Mouse (Mus musculus): ENCODE measurements around the gene Kcnj5. TPM values are rescaled to one million over a fixed set of nuclear protein-coding genes. Genes with fewer than 3 reads are reported as not detected.

Gene Kcnj5
- polyA plus RNA-seq, 1 experiment from 2014 or later: 2.2 TPM

GRCm38 (mm10) chr9:32369388-32369787 is 25.2 kb upstream of the Kcnj5 start:
- H3K4me2 ChIP-seq (replicated peaks; ENCODE audit: low read depth, low read length): no peak overlapping the region
- no peak overlapping the region for H3K27ac ChIP-seq (ENCODE audit: low read length)
- H3K9ac ChIP-seq (replicated peaks; ENCODE audit: low read length): no peak overlapping the region
- H3K4me1 ChIP-seq (ENCODE audit: insufficient read depth, low read length): no peaks in the 10 kb centered on the region
- no peak overlapping the region for H3K4me3 ChIP-seq (ENCODE audit: low read length)
- H3K36me3 ChIP-seq (ENCODE audit: insufficient read depth, low read length): no peaks in the 10 kb centered on the region
- WGBS: 55% methylated on average over 6 of the region's 6 CpGs
- ATAC-seq (ENCODE audit: low FRiP score, low TSS enrichment): peak; percentile 46; the same call in 1 of the 2 replicates
- H3K9me3 ChIP-seq (ENCODE audit: low read length): 0 out of 2 replicates have a peak, but pooled peaks cover 3% of the 10 kb centered on the region
- H3K27me3 ChIP-seq (ENCODE audit: insufficient read depth, low read length): no peaks in the 10 kb centered on the region

GRCm38 (mm10) chr9:32368812-32369211 is 24.7 kb upstream of the Kcnj5 start:
- H3K27ac ChIP-seq (ENCODE audit: low read length): no peak overlapping the region
- no peaks in the 10 kb centered on the region for H3K36me3 ChIP-seq (ENCODE audit: insufficient read depth, low read length)
- ATAC-seq (ENCODE audit: low FRiP score, low TSS enrichment): no peak
- H3K27me3 ChIP-seq (ENCODE audit: insufficient read depth, low read length): no peaks in the 10 kb centered on the region
- H3K9me3 ChIP-seq (ENCODE audit: low read length): 0 out of 2 replicates have a peak, but pooled peaks cover 3% of the 10 kb centered on the region
- no peak overlapping the region for H3K9ac ChIP-seq (replicated peaks; ENCODE audit: low read length)
- H3K4me2 ChIP-seq (replicated peaks; ENCODE audit: low read depth, low read length): no peak overlapping the region
- H3K4me3 ChIP-seq (ENCODE audit: low read length): no peak overlapping the region
- no peaks in the 10 kb centered on the region for H3K4me1 ChIP-seq (ENCODE audit: insufficient read depth, low read length)
- 37% methylated on average over 2 of the region's 2 CpGs for WGBS

- H3K9ac ChIP-seq (replicated peaks; ENCODE audit: low read length): no peak overlapping the region
- no peak overlapping the region for H3K27ac ChIP-seq (ENCODE audit: low read length)
- no peaks in the 10 kb centered on the region for H3K27me3 ChIP-seq (ENCODE audit: insufficient read depth, low read length)
- H3K4me2 ChIP-seq (replicated peaks; ENCODE audit: low read depth, low read length): no peak overlapping the region
- ATAC-seq (ENCODE audit: low FRiP score, low TSS enrichment): no peak
- no peaks in the 10 kb centered on the region for H3K36me3 ChIP-seq (ENCODE audit: insufficient read depth, low read length)
- 55% methylated on average over 1 of the region's 1 CpGs for WGBS
- H3K4me3 ChIP-seq (ENCODE audit: low read length): no peak overlapping the region
- no peaks in the 10 kb centered on the region for H3K4me1 ChIP-seq (ENCODE audit: insufficient read depth, low read length)
- no peaks in the 10 kb centered on the region for H3K9me3 ChIP-seq (ENCODE audit: low read length)
These were observed 16.6 kb upstream of the Kcnj5 start for GRCm38 (mm10) chr9:32360770-32361169.

GRCm38 (mm10) chr9:32350332-32350731 is 6.2 kb upstream of the Kcnj5 start:
- 6% methylated on average over 6 of the region's 6 CpGs for WGBS
- H3K4me3 ChIP-seq (ENCODE audit: low read length): no peak overlapping the region
- no peaks in the 10 kb centered on the region for H3K9me3 ChIP-seq (ENCODE audit: low read length)
- no peak overlapping the region for H3K9ac ChIP-seq (replicated peaks; ENCODE audit: low read length)
- peaks cover 15% of the 10 kb centered on the region for H3K27me3 ChIP-seq (ENCODE audit: insufficient read depth, low read length)
- ATAC-seq (ENCODE audit: low FRiP score, low TSS enrichment): no peak
- H3K4me2 ChIP-seq (replicated peaks; ENCODE audit: low read depth, low read length): no peak overlapping the region
- H3K27ac ChIP-seq (ENCODE audit: low read length): no peak overlapping the region
- H3K4me1 ChIP-seq (ENCODE audit: insufficient read depth, low read length): 0 out of 2 replicates have a peak, but pooled peaks cover 4% of the 10 kb centered on the region
- H3K36me3 ChIP-seq (ENCODE audit: insufficient read depth, low read length): no peaks in the 10 kb centered on the region

GRCm38 (mm10) chr9:32349344-32349743 is 5.2 kb upstream of the Kcnj5 start:
- WGBS: 84% methylated on average over 10 of the region's 10 CpGs
- Histone ChIP-seq H3K9me3 (ENCODE audit: low read length) (no peaks in the 10 kb centered on the region), H3K27ac (ENCODE audit: low read length) (no peak overlapping the region), H3K36me3 (ENCODE audit: insufficient read depth, low read length) (no peaks in the 10 kb centered on the region), H3K9ac (replicated peaks; ENCODE audit: low read length) (no peak overlapping the region), H3K4me2 (replicated peaks; ENCODE audit: low read depth, low read length) (no peak overlapping the region), H3K4me3 (ENCODE audit: low read length) (no peak overlapping the region), H3K4me1 (ENCODE audit: insufficient read depth, low read length) (peaks cover 11% of the 10 kb centered on the region), H3K27me3 (ENCODE audit: insufficient read depth, low read length) (peaks cover 25% of the 10 kb centered on the region)
- no peak for ATAC-seq (ENCODE audit: low FRiP score, low TSS enrichment)

GRCm38 (mm10) chr9:32348096-32348495 is 3.9 kb upstream of the Kcnj5 start:
- H3K27me3 ChIP-seq (ENCODE audit: insufficient read depth, low read length): peaks cover 37% of the 10 kb centered on the region
- no peak for ATAC-seq (ENCODE audit: low FRiP score, low TSS enrichment)
- no peaks in the 10 kb centered on the region for H3K9me3 ChIP-seq (ENCODE audit: low read length)
- whole genome bisulfite sequencing: 52% methylated on average over 8 of the region's 8 CpGs
- H3K4me3 ChIP-seq (ENCODE audit: low read length): no peak overlapping the region
- peaks cover 22% of the 10 kb centered on the region for H3K4me1 ChIP-seq (ENCODE audit: insufficient read depth, low read length)
- H3K36me3 ChIP-seq (ENCODE audit: insufficient read depth, low read length): no peaks in the 10 kb centered on the region
- H3K4me2 ChIP-seq (replicated peaks; ENCODE audit: low read depth, low read length): no peak overlapping the region
- no peak overlapping the region for H3K9ac ChIP-seq (replicated peaks; ENCODE audit: low read length)
- 0 out of 2 replicates have a peak overlapping the region, but pooled peaks have one; percentile 2 for H3K27ac ChIP-seq (ENCODE audit: low read length)

GRCm38 (mm10) chr9:32344489-32344888 is 339 bp upstream of the Kcnj5 start:
- ATAC-seq (ENCODE audit: low FRiP score, low TSS enrichment): 0 out of 2 replicates have a peak, but pooled peaks have one; percentile 22
- Histone ChIP-seq H3K36me3 (ENCODE audit: insufficient read depth, low read length) (no peaks in the 10 kb centered on the region), H3K27ac (ENCODE audit: low read length) (no peak overlapping the region), H3K9ac (replicated peaks; ENCODE audit: low read length) (peak overlapping the region; percentile 58), H3K4me1 (ENCODE audit: insufficient read depth, low read length) (peaks cover 29% of the 10 kb centered on the region), H3K4me3 (ENCODE audit: low read length) (peak overlapping the region; percentile 33), H3K9me3 (ENCODE audit: low read length) (no peaks in the 10 kb centered on the region), H3K4me2 (replicated peaks; ENCODE audit: low read depth, low read length) (peak overlapping the region; percentile 69), H3K27me3 (ENCODE audit: insufficient read depth, low read length) (peaks cover 43% of the 10 kb centered on the region)
- WGBS: 2% methylated on average over 21 of the region's 21 CpGs

- no peak overlapping the region for H3K27ac ChIP-seq (ENCODE audit: low read length)
- H3K4me3 ChIP-seq (ENCODE audit: low read length): peak overlapping the region; percentile 33; the same call in 1 of the 2 replicates
- peaks cover 29% of the 10 kb centered on the region for H3K4me1 ChIP-seq (ENCODE audit: insufficient read depth, low read length)
- no peaks in the 10 kb centered on the region for H3K36me3 ChIP-seq (ENCODE audit: insufficient read depth, low read length)
- WGBS: 7% methylated on average over 8 of the region's 8 CpGs
- peak; percentile 16; the same call in 1 of the 2 replicates for ATAC-seq (ENCODE audit: low FRiP score, low TSS enrichment)
- H3K27me3 ChIP-seq (ENCODE audit: insufficient read depth, low read length): peaks cover 43% of the 10 kb centered on the region
- peak overlapping the region; percentile 69 for H3K4me2 ChIP-seq (replicated peaks; ENCODE audit: low read depth, low read length)
- no peaks in the 10 kb centered on the region for H3K9me3 ChIP-seq (ENCODE audit: low read length)
- no peak overlapping the region for H3K9ac ChIP-seq (replicated peaks; ENCODE audit: low read length)
These were observed 1.2 kb downstream of the Kcnj5 start for GRCm38 (mm10) chr9:32342929-32343328.

GRCm38 (mm10) chr9:32340831-32341230 is 3.3 kb downstream of the Kcnj5 start:
- WGBS: 62% methylated on average over 5 of the region's 5 CpGs
- H3K36me3 ChIP-seq (ENCODE audit: insufficient read depth, low read length): no peaks in the 10 kb centered on the region

GRCm38 (mm10) chr9:32335389-32336150 is 8.6 kb downstream of the Kcnj5 start:
- Histone ChIP-seq H3K4me1 (ENCODE audit: insufficient read depth, low read length) (no peaks in the 10 kb centered on the region), H3K9me3 (ENCODE audit: low read length) (no peaks in the 10 kb centered on the region), H3K4me3 (ENCODE audit: low read length) (no peak overlapping the region), H3K9ac (replicated peaks; ENCODE audit: low read length) (no peak overlapping the region), H3K27ac (ENCODE audit: low read length) (no peak overlapping the region), H3K27me3 (ENCODE audit: insufficient read depth, low read length) (no peaks in the 10 kb centered on the region), H3K4me2 (replicated peaks; ENCODE audit: low read depth, low read length) (no peak overlapping the region), H3K36me3 (ENCODE audit: insufficient read depth, low read length) (no peaks in the 10 kb centered on the region)
- 73% methylated on average over 13 of the region's 13 CpGs for WGBS
- ATAC-seq (ENCODE audit: low FRiP score, low TSS enrichment): peak; percentile 85

More at GRCm38 (mm10) chr9:32340831-32341230, 3.3 kb downstream of the Kcnj5 start:
- H3K4me1 ChIP-seq (ENCODE audit: insufficient read depth, low read length): peaks cover 25% of the 10 kb centered on the region
- peaks cover 33% of the 10 kb centered on the region for H3K27me3 ChIP-seq (ENCODE audit: insufficient read depth, low read length)
- H3K4me3 ChIP-seq (ENCODE audit: low read length): no peak overlapping the region
- no peaks in the 10 kb centered on the region for H3K9me3 ChIP-seq (ENCODE audit: low read length)
- H3K27ac ChIP-seq (ENCODE audit: low read length): no peak overlapping the region
- H3K4me2 ChIP-seq (replicated peaks; ENCODE audit: low read depth, low read length): no peak overlapping the region
- ATAC-seq (ENCODE audit: low FRiP score, low TSS enrichment): no peak
- no peak overlapping the region for H3K9ac ChIP-seq (replicated peaks; ENCODE audit: low read length)

Measured in kidney, embryonic 16.5 days (tissue).